Mouse (Mus musculus): ENCODE data around the gene Cblb. TPM values are rescaled to one million over a fixed set of nuclear protein-coding genes. Genes with fewer than 3 reads are reported as not detected.

The Cblb gene
- total RNA-seq, 2 experiments from 2014 or later: 40.0 to 43.8 TPM

DNA sequence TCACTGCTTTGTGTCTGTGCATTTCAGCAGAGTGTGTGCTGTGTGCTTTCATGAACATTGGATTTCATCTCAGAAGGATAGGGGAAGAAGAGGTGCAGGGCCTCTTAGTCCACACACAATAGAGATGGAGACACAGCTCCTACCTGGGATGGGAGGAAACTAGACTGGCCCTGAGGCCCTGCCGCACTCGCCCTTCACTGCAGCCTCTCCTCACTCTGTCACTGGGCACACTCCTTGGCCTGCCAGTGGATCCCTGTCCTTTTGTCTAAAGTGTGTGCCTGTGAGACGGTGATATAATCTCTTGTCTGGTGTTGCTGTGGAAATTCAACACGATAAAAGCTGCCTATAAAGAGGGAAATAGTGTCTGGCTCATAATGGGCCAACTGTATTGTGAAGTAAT, 88.0 kb downstream of the Cblb start:
- no peak for DNase-seq
- intact Hi-C loops (cut with DNase I): no loop called here

DNA sequence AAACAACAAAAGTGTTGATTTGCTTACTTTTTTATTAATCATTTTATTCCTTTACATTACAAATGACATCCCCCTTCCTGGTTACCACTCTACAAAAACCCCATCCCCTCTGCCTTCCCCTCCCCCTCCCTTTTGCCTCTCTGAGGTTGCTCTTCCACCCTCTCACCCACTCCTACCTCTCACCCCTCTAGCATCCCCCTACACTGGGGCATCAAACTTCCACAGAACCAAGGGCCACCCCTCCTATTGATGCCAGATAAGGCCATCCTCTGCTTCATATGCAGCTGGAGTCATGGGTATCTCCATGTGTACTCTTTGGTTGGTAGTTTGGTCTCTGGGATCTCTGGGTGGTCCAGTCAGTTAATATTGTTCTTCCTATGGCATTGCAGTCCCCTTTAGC, 93.9 kb downstream of the Cblb start:
- intact Hi-C loops (cut with DNase I): no loop called here
- DNase-seq: no peak

DNA sequence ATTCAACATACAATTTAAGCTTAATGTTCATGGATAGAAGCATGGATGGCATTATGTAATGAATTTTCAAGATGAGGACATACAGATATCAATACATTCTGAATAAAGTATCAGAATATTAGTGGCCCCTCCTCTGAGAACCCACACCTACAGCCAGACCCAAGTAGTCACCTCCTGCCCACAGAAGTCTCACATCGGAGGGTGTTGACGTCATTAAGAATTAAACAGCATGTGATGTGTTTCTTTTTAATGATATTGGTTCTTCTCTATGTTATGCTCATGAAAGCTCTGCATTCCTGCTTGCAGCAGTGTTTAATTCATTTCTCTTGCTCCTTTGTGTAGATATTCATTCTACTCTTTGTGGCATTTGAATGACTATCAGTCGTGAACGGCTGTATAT, 94.9 kb downstream of the Cblb start:
- intact Hi-C loops (cut with DNase I): no loop called here
- no peak for DNase-seq

DNA sequence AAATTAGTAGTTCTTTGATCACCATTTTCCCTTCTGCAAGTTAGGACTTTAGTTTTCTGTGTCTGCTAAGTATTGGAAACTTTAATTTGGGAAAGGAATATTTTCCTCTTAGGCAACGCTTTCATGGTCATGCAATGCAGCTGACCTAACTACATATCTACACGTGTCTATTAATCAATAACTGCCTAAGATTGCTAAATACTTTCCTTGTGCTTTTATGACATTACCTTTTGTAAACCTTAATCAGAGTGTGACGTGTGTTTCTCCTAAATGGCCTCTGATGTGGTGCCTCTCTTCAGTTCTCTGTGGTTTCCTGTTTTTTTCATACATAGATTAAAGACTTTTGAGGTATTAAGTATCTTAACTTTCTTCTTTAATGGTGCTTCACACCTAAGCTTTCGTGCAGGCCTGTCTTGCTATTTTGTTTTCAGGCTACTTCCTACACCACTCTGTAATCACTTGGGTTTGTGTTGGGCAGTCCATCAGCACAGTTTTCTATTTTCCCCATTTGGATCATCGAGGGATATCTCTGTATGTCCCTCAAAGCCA, 98.4 kb downstream of the Cblb start:
- intact Hi-C loops (cut with DNase I): no loop called here
- DNase-seq: no peak

DNA sequence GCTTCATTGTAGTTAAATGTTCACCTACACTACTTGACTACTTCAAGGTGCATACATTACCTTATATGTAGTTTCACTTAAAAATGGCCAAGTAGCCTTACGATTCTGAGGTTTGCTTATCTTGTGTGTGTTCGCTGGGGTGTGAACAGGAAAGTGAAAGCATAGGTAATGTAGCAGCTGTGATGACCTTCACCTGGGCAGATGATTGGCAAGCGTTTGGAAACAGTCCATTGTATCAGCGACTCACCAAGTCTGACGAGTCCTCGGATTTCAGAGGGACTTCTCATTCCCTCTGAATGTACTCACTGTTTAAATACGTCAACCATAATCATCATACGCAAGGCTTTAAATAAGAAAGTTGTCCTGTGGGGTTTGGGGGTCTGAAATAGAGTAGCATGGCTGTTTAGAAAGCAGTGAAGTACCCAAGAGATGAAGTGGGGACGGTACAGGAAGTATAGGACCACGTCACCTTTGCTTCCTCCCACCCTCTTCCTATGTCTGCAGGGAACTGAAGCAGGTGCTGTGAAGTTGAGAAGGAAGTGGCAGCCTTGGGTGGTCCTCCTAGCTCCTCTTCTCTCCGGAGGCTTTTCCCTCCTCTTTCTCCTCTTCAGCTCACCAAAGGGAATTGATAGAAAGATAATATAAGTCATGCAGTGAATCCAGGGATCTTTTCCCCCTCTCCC, 101.9 kb downstream of the Cblb start:
- intact Hi-C loops (cut with DNase I): loop anchor here (10.0 kb wide), 1 partner anchor 98 kb away; the partner anchor contains the start of gene Cblb

DNA sequence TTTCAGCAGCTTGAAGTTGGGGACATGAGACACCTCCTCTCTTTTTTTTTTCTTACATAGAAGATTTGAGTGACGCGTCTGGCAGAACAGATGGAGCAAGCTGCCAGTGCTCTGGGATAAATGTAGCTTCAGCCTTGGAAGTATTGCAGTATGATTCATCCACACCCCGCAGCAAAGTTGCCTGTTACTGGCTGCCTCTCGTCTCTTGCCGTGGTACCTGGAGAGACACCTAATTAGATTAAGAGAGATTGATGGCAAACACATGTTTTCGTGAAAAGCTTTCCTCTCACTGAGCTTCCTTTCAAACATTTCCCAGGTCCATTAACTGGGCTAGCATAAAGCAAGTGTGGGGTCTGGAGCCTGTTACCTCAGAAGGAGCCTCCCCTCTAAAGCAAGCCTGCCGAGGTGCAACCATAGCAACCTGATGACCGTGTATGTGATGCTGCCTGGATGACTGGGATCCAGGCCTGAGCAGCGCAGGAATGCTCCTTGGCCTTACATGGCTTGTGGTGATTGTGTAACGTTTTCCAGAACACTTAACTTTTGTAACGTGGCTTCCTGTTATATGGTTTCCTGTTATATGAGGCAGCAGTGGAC, 103.7 kb downstream of the Cblb start:
- peak; percentile 3 for DNase-seq
- intact Hi-C loops (cut with DNase I): loop anchor here (10.0 kb wide), 1 partner anchor 100 kb away; the partner anchor contains the start of gene Cblb

More for the DNA sequence above, 101.9 kb downstream of the Cblb start:
- no peak for DNase-seq

DNA sequence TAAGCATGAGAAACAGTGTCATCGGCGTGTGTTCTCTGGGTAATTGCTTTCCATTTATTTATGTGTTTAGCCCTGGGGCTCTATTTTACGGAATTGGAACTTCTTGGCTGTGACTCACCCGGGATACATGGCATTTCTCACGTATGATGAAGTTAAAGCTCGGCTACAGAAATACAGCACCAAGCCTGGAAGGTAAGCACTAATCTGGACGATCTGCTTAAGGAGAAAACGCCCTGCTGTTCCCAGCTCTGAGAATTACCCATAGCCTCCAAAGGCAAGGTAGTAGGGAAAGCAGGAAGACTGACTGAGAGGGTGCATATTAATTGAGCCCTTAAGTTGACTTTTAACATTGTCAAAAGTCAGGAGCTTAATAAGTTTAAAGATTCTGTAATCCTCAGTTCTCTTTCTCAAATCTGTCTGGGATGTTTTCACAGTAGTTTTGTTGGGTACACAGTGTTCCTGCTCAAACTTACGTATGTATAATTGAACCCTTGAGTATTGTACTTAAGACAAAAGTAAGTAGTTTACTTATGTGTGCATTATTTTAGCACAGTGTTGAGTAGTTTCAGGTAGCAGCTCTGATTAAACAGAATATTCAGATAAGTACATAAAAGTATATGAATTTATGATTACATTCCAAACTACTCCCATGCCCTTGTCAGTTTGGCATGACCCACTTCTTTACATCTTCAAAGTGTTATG, 104.8 kb downstream of the Cblb start:
- intact Hi-C loops (cut with DNase I): loop anchor here (10.0 kb wide), 1 partner anchor 101 kb away; the partner anchor contains the start of gene Cblb
- DNase-seq: no peak

DNA sequence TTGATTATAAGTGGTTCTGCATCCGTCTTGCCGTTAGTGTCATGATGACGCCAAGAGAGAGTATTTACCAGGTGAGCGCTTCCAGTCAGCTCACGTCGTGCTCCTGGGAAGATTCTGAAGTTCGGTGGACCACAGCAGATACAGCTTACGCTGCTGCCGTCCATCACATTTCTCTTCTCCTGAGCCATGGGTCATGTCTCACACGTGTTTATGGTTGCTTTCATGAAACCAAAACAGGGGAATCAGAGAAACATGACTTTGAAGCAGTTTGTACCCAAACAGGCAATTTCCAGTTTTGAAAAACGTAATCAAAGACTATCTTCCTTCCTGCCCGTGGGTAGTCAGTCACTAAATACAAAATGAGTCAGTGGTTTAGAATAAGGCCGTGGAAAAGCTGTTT, 112.1 kb downstream of the Cblb start:
- DNase-seq: no peak
- intact Hi-C loops (cut with DNase I): no loop called here

DNA sequence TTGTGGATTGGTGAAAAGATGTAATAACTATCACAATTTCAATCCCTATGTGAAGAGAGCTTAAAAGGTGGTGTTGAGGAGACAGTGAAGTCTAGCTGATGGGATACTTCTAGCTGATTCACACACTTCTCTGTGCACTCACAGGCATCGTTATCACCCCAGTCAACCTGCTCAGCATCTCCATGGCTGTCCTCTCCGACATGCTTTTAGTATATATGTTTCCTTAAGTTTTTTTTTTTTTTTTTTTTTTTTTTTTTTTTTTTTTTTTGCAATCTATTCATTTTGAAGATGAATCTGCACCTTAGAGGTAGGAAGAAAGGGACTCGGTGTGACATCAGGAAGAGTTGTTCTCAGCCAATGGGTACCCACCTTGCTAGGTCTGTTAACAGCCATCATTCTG, 112.8 kb downstream of the Cblb start:
- intact Hi-C loops (cut with DNase I): no loop called here
- DNase-seq: no peak

DNA sequence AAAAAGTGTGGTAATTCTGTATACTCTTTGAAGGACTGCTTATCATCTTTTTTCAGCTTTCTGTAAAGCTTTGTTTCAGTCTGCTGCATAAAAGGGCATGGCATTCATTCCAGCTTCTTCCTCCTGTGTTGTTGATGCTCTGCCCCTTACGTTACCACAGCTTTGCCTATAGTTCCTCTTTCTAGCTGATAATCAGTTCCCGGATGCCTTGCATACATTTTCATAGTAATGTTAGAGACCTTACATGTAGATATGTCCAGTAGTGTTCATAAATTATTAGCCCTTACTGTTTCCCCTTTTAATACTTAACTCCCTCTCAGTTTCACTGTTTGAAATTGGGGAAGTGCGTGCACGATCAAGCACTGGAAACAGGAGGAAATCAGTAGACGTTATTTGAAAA, 113.8 kb downstream of the Cblb start:
- intact Hi-C loops (cut with DNase I): no loop called here
- DNase-seq: no peak

DNA sequence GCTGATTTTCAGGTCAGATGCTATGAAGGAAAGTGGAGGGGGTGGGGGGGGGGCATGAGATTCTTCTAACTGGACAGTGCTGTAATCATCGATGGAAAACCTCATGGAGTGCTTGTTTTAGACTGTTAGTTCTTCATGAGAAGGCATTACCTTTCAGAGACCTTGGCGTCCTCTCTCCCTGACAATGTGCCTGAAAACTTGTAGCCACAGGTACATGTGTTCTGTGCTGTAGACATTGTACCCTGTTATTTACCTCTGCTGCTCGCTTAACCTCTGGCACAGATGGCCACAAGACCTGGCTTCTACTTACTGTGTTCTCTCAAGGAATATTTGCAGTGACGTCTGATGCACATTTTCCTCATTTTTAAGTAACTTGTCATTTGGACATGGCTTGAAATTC, 114.5 kb downstream of the Cblb start:
- intact Hi-C loops (cut with DNase I): no loop called here
- no peak for DNase-seq

DNA sequence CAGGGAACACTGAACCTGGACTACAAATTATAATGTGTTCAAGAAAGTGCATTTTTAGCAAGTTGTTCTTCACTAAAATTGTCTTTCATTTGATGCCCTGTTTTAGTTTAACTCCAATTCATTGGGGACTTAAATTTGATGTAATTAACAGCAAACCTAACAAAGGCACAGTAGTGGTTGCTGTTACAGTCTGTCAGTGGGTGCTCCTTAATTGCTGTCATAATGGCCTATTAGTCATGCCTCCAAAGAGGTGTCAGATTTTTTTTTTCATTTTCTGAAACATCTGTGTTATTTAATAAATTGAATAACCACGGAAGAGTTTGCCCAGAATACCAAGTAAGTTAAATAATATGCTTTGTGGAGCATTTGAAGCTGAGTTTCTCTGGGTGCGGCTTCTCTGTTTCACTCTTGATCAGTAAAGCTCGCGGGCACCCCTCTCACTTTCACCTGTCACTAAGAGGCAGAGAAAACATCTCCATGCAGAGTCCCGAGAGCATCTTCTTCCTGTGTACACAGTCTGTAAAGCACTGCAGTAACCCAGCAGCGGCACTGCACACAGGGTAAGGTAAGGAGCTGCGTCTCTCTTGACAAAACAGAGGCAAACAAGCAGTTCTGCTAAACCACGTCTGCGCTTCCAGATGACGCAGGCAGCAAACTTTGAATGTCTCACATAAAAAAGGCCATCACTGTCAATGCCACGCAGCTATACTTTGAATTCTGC, 116.1 kb downstream of the Cblb start:
- no peak for DNase-seq
- intact Hi-C loops (cut with DNase I): no loop called here

DNA sequence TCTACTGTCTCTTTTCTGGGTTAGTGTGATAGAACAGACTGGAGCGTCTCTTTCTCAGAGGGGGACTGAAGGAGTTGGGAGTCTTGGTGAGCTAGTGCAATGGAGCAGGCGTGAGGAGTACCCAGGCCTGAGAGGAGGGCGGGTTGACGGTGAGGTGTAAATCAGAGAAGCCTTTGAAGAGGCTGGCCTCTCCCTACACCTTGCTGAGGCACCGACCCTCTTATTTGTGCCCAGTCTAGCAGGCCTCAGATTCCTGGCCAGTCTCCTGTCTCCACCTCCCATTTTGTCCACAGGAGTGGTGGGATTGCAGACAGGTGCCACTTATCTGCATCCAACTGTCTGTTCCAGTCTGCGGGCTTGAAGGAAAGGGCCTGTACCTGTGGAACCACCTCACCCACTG, 117.0 kb downstream of the Cblb start:
- intact Hi-C loops (cut with DNase I): no loop called here

DNA sequence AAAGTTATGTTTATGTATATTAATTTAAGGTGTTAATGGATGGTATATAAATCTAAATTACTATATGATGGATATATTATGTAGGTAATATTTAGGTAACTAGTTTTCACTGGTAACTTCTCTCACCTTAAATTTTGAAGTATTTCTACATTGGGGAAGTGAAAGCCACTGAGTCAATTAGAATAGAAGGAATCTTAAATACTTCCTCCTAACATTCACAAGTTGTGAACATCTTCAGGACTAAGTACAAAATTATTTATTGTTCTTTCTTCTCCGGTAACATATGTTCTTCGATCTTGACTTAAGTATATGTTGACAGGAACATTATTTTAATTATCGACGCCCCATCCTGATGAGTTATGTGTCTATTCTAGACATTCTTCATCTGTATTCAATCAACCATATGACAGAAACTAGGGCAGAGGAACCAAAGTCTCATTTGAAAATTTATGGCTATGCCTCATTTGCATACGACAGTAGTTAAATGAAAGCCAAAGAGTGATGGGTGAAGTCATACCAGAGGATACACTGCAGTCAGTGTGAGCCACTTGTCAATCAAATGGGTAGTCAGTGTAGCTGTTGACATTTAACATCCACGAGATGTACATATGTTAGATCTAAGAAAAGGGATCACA, 118.2 kb downstream of the Cblb start:
- intact Hi-C loops (cut with DNase I): no loop called here
- DNase-seq: no peak

More for the DNA sequence above, 117.0 kb downstream of the Cblb start:
- no peak for DNase-seq

DNA sequence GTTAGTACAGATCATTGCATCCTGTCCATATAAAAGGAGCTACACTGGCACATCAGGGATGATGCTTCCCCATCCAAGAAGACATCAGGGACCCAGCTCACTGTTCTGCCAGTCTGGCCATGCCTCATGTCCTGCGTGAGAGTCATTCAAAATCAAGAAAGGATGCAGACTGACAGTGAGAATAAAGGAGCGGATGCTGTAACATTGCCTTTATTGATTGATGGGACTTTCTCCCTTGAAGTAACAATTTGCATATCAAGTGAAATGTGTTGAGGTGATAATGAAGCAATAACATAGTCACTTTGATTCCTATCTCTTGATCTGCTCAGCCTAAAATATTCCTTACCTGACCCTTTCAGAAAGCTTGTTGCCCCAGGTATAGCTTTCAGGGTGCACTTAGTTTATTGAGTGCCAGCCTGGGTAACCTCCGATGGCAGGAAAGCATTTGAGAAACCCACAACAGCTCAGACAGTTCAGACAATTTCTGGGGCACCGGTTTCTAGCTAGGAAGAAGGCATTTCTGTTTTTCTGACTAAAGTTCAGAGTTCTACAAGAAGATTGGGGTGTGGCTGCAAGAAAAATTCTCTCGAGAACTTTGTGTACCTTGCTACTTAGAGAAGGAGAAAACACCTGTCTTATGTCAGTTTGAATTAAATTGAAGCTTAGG, 124.1 kb downstream of the Cblb start:
- DNase-seq: no peak
- intact Hi-C loops (cut with DNase I): no loop called here

DNA sequence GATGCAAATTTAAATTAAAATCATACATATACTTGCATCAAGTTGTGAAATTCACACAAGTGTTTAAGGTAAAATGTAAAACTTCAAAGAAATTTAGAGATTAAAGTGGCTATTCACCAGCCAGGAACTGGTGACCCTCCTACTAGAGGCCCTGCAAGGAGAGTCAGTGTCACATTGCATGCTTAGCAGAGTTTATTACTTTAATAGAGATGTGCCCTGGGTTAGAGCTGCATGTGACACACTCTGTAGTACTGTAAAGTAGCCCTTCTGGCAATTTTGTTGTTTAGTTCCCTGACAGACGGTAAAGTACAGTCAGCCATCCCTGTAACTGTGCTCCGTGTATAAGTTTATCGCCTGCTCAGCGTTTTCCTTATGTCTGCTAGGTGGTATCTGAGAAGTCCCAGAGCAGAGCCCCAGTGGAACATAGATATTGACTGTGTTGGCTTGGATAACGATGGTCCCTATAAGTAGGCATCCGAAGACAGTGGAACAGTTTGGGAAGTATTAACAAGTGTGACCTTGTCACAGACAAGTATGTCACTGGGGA, 129.0 kb downstream of the Cblb start:
- DNase-seq: no peak

DNA sequence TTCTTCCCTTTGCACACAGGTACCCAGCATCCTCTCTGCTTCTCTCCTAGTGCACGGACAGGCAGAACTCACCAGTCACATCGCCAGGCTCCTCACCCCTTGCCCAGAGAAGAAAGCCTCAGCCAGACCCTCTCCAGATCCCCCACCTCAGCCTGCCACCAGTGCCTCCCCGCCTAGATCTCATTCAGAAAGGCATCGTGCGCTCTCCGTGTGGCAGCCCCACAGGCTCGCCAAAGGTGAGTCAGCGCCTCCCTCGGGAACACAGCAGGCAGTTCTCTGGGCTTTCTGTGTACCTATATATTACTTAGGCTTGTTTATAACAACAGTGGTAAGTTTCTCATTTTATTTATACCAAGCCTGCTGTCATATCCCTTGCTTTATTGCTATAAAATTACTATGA, 133.2 kb downstream of the Cblb start:
- intact Hi-C loops (cut with DNase I): no loop called here
- DNase-seq: no peak

More for the DNA sequence above, 129.0 kb downstream of the Cblb start:
- intact Hi-C loops (cut with DNase I): no loop called here

DNA sequence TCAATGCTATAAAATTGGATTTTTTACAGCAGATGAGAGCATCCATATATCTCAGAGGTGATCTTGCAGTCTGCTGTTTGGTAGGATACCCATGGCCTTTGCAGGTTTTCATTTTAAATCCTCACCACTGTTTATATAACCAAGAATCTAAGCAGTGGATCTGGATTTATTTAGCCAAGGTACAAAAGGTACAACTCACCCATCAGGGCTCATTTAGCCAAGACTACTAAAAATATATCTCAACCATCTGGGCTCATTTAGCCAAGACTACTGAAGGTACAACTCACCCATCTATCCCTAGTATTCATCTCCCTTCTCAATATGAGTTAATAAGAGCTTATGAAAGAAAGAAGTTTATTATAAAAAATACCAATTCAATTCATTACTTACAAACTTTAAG, 142.2 kb downstream of the Cblb start:
- no peak for DNase-seq
- intact Hi-C loops (cut with DNase I): no loop called here

DNA sequence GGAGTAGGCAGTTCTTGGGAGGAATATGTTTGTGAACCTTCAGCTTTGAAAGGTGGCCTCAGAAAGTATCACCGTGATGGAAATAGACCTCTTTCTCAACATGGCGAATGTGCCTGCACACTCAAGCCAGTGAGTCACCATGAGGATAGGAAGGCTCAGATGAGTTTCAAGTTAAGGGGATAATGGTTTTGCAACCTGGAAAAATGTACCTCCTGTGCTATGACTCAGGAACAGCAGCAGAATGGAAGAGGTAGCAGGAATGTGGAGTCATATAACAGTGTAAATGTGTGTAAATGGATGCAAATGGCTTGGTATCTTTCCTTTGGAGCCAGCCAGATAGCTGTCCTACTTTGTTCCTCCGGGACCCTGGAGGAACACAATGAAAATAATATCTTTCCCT, 148.8 kb downstream of the Cblb start:
- intact Hi-C loops (cut with DNase I): loop anchor here (10.0 kb wide), 1 partner anchor 145 kb away; the partner anchor contains the start of gene Cblb
- no peak for DNase-seq

DNA sequence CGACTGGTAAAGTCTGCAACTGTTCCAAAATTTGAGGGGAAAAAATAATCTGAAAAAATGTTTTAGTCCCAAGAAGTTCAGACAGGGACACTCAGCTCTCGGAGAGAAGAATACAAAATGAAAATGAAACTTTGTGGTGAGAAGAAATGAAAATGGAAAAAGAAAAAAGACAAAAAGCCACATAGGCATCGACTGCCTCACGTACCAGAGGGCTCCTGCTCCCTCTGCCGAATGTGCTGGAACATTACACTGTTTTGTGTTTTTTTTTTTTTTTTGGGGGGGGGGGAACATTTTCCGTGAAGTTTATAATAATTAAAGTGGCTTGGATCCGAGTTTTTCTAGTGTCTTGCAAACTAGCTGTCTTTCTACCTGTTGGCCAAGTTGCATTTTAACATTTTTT, 151.0 kb downstream of the Cblb start:
- intact Hi-C loops (cut with DNase I): loop anchor here (10.0 kb wide), 1 partner anchor 147 kb away; the partner anchor contains the start of gene Cblb
- no peak for DNase-seq

Data from left cerebral cortex, postnatal 4 days (tissue).